Mouse (Mus musculus): ENCODE data around the gene Mest. TPM values are rescaled to one million over a fixed set of nuclear protein-coding genes. Genes with fewer than 3 reads are reported as not detected.

Mest gene
- polyA plus RNA-seq, 1 experiment from 2014 or later: 2,098 TPM

- Histone ChIP-seq H3K4me2 (replicated peaks; ENCODE audit: low read depth, low read length) (no peak overlapping the region), H3K9ac (replicated peaks; ENCODE audit: low read length) (0 out of 2 replicates have a peak overlapping the region, but pooled peaks have one; percentile 24), H3K27me3 (ENCODE audit: insufficient read depth, low read length) (no peaks in the 10 kb centered on the region), H3K4me1 (ENCODE audit: insufficient read depth, low read length) (peaks cover 25% of the 10 kb centered on the region), H3K36me3 (ENCODE audit: insufficient read depth, low read length) (no peaks in the 10 kb centered on the region), H3K9me3 (ENCODE audit: low read length) (no peaks in the 10 kb centered on the region), H3K27ac (ENCODE audit: low read length) (peak overlapping the region; percentile 84), H3K4me3 (ENCODE audit: low read length) (no peak overlapping the region)
- peak; percentile 55; the same call in 1 of the 2 replicates for ATAC-seq (ENCODE audit: low FRiP score, low TSS enrichment)
- WGBS: 45% methylated on average over 5 of the region's 5 CpGs
These were observed 8.4 kb upstream of the Mest start for GRCm38 (mm10) chr6:30714891-30715471.

- Histone ChIP-seq H3K9ac (replicated peaks; ENCODE audit: low read length) (no peak overlapping the region), H3K9me3 (ENCODE audit: low read length) (no peaks in the 10 kb centered on the region), H3K36me3 (ENCODE audit: insufficient read depth, low read length) (no peaks in the 10 kb centered on the region), H3K27me3 (ENCODE audit: insufficient read depth, low read length) (no peaks in the 10 kb centered on the region), H3K27ac (ENCODE audit: low read length) (0 out of 2 replicates have a peak overlapping the region, but pooled peaks have one; percentile 30), H3K4me1 (ENCODE audit: insufficient read depth, low read length) (peaks cover 29% of the 10 kb centered on the region), H3K4me2 (replicated peaks; ENCODE audit: low read depth, low read length) (no peak overlapping the region), H3K4me3 (ENCODE audit: low read length) (no peak overlapping the region)
- no peak for ATAC-seq (ENCODE audit: low FRiP score, low TSS enrichment)
- WGBS: 87% methylated on average over 7 of the region's 7 CpGs
These were observed 6.6 kb upstream of the Mest start for GRCm38 (mm10) chr6:30716796-30717195.

GRCm38 (mm10) chr6:30722385-30723164 is 772 bp upstream of the Mest start:
- H3K27ac ChIP-seq (ENCODE audit: low read length): no peak overlapping the region
- no peaks in the 10 kb centered on the region for H3K9me3 ChIP-seq (ENCODE audit: low read length)
- H3K36me3 ChIP-seq (ENCODE audit: insufficient read depth, low read length): no peaks in the 10 kb centered on the region
- no peak overlapping the region for H3K4me3 ChIP-seq (ENCODE audit: low read length)
- WGBS: 79% methylated on average over 4 of the region's 4 CpGs
- no peak for ATAC-seq (ENCODE audit: low FRiP score, low TSS enrichment)
- H3K9ac ChIP-seq (replicated peaks; ENCODE audit: low read length): no peak overlapping the region
- peaks cover 19% of the 10 kb centered on the region for H3K4me1 ChIP-seq (ENCODE audit: insufficient read depth, low read length)
- H3K27me3 ChIP-seq (ENCODE audit: insufficient read depth, low read length): no peaks in the 10 kb centered on the region
- H3K4me2 ChIP-seq (replicated peaks; ENCODE audit: low read depth, low read length): no peak overlapping the region

GRCm38 (mm10) chr6:30730301-30730971 is 7.1 kb downstream of the Mest start:
- H3K4me1 ChIP-seq (ENCODE audit: insufficient read depth, low read length): peaks cover 33% of the 10 kb centered on the region
- peak; percentile 88 for ATAC-seq (ENCODE audit: low FRiP score, low TSS enrichment)
- peak overlapping the region; percentile 34 for H3K4me2 ChIP-seq (replicated peaks; ENCODE audit: low read depth, low read length)
- H3K9me3 ChIP-seq (ENCODE audit: low read length): peaks cover 10% of the 10 kb centered on the region
- no peaks in the 10 kb centered on the region for H3K36me3 ChIP-seq (ENCODE audit: insufficient read depth, low read length)
- 10% methylated on average over 12 of the region's 12 CpGs for WGBS
- no peaks in the 10 kb centered on the region for H3K27me3 ChIP-seq (ENCODE audit: insufficient read depth, low read length)
- no peak overlapping the region for H3K4me3 ChIP-seq (ENCODE audit: low read length)
- H3K9ac ChIP-seq (replicated peaks; ENCODE audit: low read length): peak overlapping the region; percentile 28; the same call in 1 of the 2 replicates
- peak overlapping the region; percentile 90 for H3K27ac ChIP-seq (ENCODE audit: low read length)

- Histone ChIP-seq H3K27ac (ENCODE audit: low read length) (no peak overlapping the region), H3K9ac (replicated peaks; ENCODE audit: low read length) (no peak overlapping the region), H3K9me3 (ENCODE audit: low read length) (peaks cover 31% of the 10 kb centered on the region), H3K36me3 (ENCODE audit: insufficient read depth, low read length) (peaks cover 13% of the 10 kb centered on the region; the same call in 1 of the 2 replicates), H3K27me3 (ENCODE audit: insufficient read depth, low read length) (no peaks in the 10 kb centered on the region), H3K4me2 (replicated peaks; ENCODE audit: low read depth, low read length) (no peak overlapping the region), H3K4me3 (ENCODE audit: low read length) (no peak overlapping the region), H3K4me1 (ENCODE audit: insufficient read depth, low read length) (peaks cover 34% of the 10 kb centered on the region)
- WGBS: 58% methylated on average over 18 of the region's 18 CpGs
- no peak for ATAC-seq (ENCODE audit: low FRiP score, low TSS enrichment)
These were observed 9.3 kb downstream of the Mest start for GRCm38 (mm10) chr6:30732571-30733130.

GRCm38 (mm10) chr6:30734465-30734864 is 11.1 kb downstream of the Mest start:
- H3K27me3 ChIP-seq (ENCODE audit: insufficient read depth, low read length): no peaks in the 10 kb centered on the region
- H3K9ac ChIP-seq (replicated peaks; ENCODE audit: low read length): no peak overlapping the region; the same call in 1 of the 2 replicates
- H3K4me3 ChIP-seq (ENCODE audit: low read length): no peak overlapping the region
- WGBS: 64% methylated on average over 6 of the region's 6 CpGs
- peaks cover 31% of the 10 kb centered on the region for H3K4me1 ChIP-seq (ENCODE audit: insufficient read depth, low read length)
- ATAC-seq (ENCODE audit: low FRiP score, low TSS enrichment): no peak
- H3K27ac ChIP-seq (ENCODE audit: low read length): peak overlapping the region; percentile 95; the same call in 1 of the 2 replicates
- peaks cover 23% of the 10 kb centered on the region; the same call in 1 of the 2 replicates for H3K36me3 ChIP-seq (ENCODE audit: insufficient read depth, low read length)
- H3K4me2 ChIP-seq (replicated peaks; ENCODE audit: low read depth, low read length): no peak overlapping the region
- H3K9me3 ChIP-seq (ENCODE audit: low read length): peaks cover 48% of the 10 kb centered on the region

GRCm38 (mm10) chr6:30734988-30735727 is 11.8 kb downstream of the Mest start:
- peaks cover 24% of the 10 kb centered on the region for H3K4me1 ChIP-seq (ENCODE audit: insufficient read depth, low read length)
- H3K4me2 ChIP-seq (replicated peaks; ENCODE audit: low read depth, low read length): peak overlapping the region; percentile 52
- H3K27me3 ChIP-seq (ENCODE audit: insufficient read depth, low read length): no peaks in the 10 kb centered on the region
- H3K9me3 ChIP-seq (ENCODE audit: low read length): peaks cover 55% of the 10 kb centered on the region
- no peak for ATAC-seq (ENCODE audit: low FRiP score, low TSS enrichment)
- WGBS: 42% methylated on average over 22 of the region's 22 CpGs
- H3K36me3 ChIP-seq (ENCODE audit: insufficient read depth, low read length): peaks cover 28% of the 10 kb centered on the region
- H3K27ac ChIP-seq (ENCODE audit: low read length): peak overlapping the region; percentile 95
- peak overlapping the region; percentile 56 for H3K9ac ChIP-seq (replicated peaks; ENCODE audit: low read length)
- peak overlapping the region; percentile 22 for H3K4me3 ChIP-seq (ENCODE audit: low read length)

GRCm38 (mm10) chr6:30735728-30736371 is 12.5 kb downstream of the Mest start:
- peaks cover 55% of the 10 kb centered on the region for H3K9me3 ChIP-seq (ENCODE audit: low read length)
- H3K9ac ChIP-seq (replicated peaks; ENCODE audit: low read length): peak overlapping the region; percentile 56
- ATAC-seq (ENCODE audit: low FRiP score, low TSS enrichment): no peak
- WGBS: 53% methylated on average over 15 of the region's 15 CpGs
- peaks cover 32% of the 10 kb centered on the region for H3K36me3 ChIP-seq (ENCODE audit: insufficient read depth, low read length)
- H3K27ac ChIP-seq (ENCODE audit: low read length): peak overlapping the region; percentile 95
- H3K4me1 ChIP-seq (ENCODE audit: insufficient read depth, low read length): peaks cover 17% of the 10 kb centered on the region
- peak overlapping the region; percentile 52 for H3K4me2 ChIP-seq (replicated peaks; ENCODE audit: low read depth, low read length)
- H3K4me3 ChIP-seq (ENCODE audit: low read length): peak overlapping the region; percentile 22
- no peaks in the 10 kb centered on the region for H3K27me3 ChIP-seq (ENCODE audit: insufficient read depth, low read length)
